Mouse (Mus musculus) heart, postnatal 0 days (tissue): ENCODE measurements around the gene Gm47996.

Experiments used
- CTCF ChIP-seq: IDR thresholded peaks from 2 replicates; pipeline ENCODE4 v1.5.1; 2016; ENCODE audit warnings: antibody characterized with exemption, control low read depth, low read depth
- EP300 ChIP-seq: IDR thresholded peaks from 2 replicates; pipeline ENCODE4 v1.6.1; 2016; ENCODE audit warnings: antibody characterized with exemption, low read depth

DNA sequence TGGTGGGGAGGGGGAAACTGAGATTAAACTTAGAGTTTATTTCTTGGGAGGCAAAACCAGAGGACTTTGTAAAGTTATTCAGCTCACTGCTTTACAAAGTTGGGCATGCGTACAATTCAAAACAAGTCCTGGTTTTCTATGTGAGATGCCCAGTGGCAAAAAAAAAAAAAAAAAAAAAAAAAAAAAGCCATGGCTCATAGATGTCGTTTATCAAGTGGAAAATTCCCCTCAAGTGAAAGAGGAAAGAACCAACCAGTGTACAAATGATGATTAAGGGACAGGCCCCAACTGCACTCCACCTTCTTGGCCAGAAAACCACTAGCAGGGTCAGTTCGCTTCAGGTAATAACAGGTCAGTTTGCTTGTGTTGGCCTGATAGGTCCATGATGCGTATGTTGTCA lies 21.5 kb upstream of the Gm47996 start:
- TF ChIP-seq CTCF (no peak), EP300 (no peak)
